Mouse (Mus musculus): ENCODE results near the gene Chst4.

DNA sequence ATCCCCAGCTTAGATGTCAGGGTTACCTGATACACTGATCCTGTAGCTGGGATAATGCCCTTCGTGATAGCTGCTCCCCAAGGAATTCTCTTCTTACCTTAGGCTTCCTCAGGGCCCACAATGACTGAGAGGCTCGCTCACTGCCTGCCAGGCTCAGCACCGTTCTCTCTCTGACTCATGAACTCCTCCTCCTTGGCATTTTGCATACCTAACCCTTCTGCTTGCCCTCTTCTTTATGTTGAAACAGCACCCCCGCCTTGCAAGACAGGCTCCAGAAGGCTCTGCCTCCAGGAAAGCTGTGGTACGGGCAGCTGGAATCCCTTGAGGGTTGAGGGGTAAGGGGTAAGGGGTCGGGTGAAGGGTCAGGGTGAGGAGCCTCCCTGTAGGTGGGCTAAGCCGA, 324 bp downstream of the Chst4 start:
- TF ChIP-seq GATA1 (IDR thresholded peaks at IDR 0.05; ENCODE audit: borderline replicate concordance, low read length) (no peak), FLI1 (IDR thresholded peaks at IDR 0.05; ENCODE audit: low read length) (no peak)

All from megakaryocyte, embryonic 14.5 days (primary cell).